Mouse (Mus musculus) cerebellum, adult 9-10 months (tissue): ENCODE measurements at regions not wholly inside any gene's neighbourhood (a gene's known extent, or its start where the extent isn't known, plus 50 kb on each side); places are given as distances from the start of the nearest gene placed in this dataset.

ENCODE experiments used
- DNase-seq: peaks from one replicate; pipeline ENCODE4 v3.0.0; 2022

DNA sequence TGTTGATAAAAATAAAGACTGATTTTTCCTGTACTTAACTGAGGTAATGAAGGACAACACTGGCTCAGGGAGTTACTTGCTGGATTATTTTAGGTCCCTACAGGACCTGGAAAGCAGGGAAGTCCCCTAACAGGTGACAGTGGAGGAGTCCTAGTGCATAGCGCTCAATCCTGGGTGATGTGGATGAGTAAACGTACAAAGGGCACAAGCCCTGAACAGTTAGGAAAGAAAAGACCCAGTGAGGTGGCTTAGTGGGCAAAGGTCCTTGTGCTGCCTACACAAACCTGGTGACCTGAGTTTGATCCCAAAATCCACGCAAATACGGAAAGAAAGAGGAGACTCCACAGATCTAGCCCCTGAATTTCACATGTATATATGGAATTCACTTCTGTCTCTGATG, 99.1 kb downstream of the Hes1 start:
- no peak for DNase-seq

DNA sequence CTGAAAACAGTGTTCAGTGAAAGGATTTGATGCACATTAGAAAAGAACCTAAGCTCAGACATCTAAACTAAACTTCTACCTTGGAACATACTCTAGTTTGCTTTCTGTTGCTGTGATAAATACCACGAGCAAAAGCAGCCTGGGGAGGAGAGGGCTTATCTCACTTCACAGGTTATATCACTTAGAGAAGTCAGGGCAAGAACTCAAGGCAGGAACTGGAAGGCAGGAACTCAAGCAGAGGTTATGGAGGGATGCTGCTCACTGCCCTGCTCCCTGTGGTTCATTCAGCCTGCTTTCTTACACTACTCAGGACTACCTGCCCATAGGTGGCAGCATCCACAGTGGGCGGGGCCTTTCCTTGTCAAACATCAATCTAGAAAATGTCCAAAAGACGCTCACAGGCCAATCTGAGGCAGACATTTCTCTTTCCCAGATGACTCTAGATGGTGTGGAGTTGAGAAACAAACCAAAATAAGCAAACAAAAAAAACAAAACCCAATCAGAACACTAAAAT, 101.5 kb downstream of the Hes1 start:
- DNase-seq = no peak

DNA sequence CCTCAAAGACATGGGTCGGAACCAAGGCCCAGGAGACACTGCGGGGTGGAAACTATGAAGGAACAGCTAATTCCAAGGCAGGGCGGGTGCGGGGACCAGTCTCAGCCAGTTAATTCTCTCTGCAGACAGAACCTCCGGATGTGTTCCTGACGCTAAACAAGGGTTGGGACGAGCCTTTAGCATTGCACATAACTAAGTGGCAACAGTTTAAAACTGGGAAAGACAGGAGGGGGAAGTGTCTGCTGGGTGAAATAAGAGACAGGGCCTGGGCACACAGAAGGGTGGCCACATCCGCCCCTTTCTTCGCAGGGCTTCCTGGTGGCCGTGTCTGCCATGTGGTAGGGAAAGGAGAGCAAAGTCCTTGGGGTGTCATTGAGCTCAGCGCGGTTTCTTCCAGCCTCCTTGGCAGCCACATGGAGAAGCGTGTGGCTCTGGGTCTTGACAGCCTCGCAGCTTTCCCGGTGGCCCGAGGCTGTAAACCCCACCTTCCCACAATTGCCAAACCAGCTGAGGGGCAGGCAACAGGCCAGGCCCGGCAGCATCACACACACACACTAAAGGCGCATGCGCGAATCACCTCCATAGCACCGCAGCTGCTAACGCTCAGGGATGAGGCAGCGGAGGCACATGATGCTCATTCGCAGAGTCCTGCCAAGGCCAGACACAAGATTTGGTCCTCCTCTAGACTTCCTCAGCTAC, 95.8 kb downstream of the Cpn2 start:
- no peak for DNase-seq

DNA sequence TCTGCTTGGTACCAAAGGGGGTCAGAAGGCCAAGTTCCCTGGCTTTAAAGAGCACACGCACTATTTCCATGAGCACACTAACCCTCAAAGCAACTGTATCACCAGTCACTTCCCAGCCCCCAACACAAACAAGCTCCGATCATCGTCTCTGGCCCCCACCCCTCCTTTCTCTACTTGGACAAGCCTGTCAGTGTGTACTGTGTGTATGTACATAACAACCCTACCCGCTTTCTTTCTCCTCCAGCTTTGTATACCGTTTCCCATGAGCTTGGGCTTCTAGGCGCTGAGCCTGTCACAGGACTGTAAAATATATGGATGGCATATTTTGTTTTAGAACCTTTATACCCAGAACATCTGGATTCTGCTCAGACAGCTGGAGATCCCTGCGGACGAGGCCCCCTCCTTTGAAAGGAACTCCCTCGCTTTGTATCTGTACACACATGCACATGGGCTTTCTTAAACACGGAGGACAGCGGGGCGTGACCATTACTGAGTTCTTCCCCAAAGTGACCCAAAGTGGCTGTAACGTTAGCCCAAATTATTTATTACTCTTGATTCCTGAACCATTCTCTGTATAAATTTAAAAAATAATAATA, 95.1 kb downstream of the Cpn2 start:
- DNase-seq = no peak

DNA sequence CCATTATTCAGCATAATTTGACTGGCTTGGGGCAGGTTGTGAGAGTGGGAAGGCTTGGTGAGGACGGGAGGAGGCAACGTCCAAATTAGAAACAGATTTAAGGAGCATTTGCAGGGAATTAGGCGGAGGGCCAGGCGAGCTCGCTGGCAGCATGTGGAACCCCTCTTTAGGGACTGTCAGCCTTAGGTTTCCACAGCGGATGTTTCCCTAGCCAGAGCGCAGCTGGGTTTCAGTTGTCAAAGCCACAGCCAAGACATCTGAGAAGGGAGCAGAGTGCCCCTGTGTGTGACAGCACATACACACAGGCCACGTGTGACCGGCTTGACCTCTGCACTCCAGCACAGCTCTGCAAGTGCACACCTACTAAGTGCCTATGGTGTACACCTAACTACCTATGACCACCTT, 94.5 kb downstream of the Cpn2 start:
- no peak for DNase-seq

DNA sequence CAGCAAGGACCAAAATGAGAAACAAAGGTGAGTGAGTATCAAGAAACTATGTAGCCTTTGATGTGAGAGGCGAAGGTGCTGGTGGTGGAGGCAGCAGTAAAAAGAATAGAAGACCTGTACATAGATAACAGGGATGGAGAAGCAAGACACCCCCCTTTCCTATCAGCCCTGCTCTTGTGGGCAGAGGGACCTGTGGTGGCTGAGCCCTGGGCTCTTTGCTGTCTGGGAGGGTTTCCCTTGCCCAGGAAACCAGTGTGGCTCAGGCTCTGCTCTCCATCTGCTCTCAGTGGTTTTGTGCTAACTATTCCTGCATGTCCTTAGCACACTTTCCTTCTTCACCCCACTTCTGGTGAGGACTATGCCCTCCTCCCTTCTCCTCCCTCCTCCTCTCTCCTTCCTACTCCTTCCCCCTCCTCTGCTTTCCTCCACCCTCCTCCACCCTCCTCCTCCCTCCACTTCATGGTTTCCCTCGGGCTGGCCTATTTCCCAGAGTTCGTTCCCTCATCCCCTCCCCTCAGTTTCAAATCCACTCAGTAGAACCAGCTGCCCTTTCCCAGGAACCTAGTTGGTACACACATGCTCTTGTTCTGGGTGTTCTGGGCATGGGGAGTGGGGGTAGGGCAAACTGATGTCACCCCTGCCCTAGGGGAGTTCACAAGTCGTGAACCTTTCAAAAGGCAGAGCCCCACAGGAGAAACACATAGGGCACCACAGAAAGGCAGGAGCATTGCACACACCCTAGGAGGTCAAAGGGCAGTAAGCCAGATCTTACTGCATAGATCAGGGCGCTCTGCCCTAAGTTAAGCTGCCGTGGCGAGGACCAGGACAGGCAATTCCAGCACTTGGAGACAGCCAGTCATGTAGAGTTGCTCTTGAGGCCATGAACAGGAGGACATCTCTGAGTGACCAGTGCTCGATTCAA, 93.1 kb downstream of the Cpn2 start:
- DNase-seq = no peak

DNA sequence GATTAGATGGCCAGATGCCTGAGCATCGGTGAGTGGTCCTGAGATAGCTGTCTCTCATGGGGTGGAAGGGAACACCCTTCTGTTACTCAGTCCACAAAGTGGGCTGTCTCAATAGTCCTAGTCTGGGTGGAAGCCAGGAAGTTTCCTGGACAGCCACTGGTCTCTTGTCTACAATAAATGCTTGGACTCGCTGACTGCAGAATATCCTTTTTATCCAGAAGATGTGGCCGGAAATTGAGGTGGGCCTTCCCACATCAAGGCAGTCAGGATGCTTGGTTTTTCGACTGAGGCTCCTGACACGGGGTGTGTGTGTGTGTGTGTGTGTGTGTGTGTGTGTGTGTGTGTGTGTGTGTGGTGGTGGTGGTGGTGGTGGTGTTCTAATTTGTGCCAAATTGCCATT, 91.0 kb downstream of the Cpn2 start:
- no peak for DNase-seq

DNA sequence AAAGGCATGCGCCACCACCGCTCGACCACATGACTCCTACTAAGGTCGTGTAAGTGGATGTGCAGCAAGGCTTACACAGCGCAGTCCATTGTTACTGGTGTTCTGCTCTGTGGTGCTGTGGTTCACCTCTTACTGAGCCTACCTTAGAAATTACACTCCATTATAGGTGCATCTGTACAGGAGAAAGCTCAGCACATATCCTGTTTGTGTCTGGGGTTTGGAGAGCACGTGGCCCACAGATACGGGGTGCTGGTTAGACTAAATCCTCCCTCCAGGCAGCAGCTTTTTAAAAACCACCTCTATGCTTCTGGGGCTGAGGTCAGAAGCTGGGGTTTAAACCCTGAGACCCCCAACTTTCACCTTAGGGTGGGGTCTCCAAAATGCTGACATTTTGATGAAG, 89.5 kb downstream of the Cpn2 start:
- no peak for DNase-seq

DNA sequence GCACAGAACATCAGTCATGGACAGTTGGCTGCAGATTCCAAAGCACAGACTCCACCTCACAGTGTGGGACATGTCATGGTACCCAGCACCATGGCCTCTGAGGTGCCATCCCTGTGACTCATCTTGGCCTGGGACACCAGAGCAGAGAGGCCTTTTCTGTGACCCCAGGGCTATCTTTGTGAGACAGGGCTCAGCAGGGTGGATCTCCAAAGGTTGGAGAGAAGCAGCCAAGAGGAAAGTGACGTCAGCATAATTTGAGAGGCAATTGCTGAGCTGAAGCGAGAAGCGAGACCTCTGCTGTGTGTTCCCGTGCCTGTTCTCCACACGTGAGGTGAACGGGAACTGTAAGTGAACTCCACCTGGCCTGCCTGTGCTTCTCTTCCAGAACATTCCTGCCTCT, 88.7 kb downstream of the Cpn2 start:
- DNase-seq = no peak

DNA sequence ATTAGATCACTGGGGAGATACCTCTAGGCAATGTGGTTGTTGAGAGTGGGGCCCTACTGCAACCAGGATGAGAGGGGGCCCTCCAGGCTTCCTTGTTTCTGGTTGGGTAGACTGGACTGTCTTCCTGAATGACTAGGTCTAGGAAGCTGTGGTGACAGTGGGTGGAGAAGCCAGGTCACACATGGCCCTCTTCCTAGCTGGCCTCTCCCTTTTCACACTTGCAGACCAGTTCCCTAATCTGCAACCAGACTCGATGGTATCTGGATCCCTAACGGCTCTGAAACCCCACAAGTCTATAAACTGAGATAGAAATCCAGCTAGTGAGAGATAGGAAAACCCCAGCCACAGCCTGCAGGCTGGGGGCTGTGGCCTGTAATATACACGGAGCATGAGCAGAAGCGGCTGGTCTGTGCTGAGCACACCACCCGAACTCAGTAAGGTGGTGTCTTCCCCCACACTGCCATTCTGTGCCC, 87.8 kb downstream of the Cpn2 start:
- DNase-seq = no peak

DNA sequence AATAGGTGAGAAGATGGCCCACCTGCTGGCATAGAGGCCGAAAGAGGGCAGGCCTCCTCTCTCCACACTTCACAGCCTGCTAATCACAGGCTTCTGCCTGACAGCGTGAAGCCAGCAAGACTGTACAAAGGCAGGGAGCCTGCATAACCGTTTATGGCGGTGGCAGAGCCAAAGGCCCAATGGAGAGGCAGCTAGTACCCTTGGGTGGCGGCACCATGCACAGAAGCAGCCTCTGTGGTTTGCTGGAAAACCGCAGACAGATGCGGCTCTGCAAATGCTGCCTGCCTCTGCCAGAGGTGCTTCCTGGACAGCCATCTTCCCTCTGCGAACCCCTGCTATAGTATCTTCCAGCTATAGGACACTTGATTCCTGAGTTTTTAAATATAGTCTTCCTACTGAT, 86.2 kb downstream of the Cpn2 start:
- DNase-seq = no peak

DNA sequence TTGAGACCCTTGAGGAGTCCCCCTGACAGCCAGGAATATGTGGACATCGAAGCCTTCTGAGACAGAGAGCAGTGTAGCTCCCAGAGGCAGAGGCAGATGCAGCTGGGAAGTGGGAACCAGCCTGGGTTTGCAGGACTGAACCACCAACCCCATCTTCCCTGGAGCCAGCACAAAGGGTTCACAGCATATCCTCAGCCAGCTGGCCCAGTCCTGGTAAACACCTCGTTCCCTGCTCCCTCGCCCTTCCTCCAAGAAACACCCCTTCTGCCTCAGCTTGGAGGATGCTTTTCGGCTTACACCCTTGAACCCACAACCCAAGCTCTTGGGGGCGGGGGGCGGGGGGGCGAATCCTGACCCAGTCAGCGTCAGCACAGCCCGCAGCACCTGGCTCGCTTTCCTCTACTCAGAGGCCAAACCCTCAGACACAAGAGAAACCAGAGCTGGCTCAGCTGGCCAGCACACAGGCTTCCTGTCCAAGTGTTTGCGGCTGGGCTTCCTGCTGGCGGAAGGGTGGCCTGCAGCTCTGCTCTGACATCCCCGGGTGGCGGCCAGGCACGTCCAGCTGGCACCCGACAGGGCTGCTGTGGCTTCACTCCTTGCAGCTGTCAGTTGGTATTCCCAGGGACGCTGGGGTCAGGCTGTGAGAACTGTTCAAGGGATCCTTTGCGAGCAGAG, 82.6 kb downstream of the Cpn2 start:
- DNase-seq = no peak

DNA sequence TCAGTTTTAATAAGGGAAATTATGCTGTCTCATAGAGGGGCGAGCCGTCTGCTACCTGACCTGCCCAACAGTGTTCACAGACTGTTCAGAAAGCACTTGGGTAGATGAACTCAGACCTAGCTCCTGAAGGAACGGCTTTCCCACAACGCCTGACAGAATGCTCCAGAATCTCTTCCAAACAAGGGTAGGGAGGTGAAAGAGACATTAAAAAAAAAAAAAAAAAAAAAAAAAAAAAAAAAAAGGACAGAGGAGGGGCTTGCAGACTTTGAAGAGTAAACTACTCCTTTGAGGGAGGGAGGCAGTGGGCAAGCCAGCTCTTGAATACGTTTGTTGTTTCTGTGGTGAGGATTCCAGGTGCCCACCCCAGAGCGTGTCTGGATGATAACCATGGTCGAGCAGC, 81.6 kb downstream of the Cpn2 start:
- no peak for DNase-seq

DNA sequence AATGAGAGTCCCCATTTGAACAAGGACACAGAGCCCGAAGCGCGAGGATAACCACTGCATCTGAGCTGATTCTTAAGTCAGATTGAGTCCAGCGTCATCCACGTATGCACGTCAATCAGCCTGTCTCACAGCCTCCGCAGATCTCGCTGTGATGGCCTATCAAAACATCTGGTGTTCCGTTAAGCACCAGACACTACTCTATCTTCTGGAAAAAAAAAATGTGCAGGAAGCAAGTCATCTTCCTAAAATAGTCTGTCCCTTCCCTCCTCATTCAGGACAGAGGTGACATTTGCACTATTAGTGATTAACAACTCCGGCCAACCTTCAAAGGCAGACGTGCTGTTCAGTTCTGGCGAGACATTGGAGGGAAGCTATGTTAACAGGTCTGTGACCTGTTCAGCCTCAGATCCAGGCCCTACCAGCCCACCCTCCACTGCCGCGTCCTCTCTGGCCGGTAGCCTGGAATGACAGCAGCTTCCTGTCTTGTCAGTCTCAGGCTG, 81.0 kb downstream of the Cpn2 start:
- no peak for DNase-seq

DNA sequence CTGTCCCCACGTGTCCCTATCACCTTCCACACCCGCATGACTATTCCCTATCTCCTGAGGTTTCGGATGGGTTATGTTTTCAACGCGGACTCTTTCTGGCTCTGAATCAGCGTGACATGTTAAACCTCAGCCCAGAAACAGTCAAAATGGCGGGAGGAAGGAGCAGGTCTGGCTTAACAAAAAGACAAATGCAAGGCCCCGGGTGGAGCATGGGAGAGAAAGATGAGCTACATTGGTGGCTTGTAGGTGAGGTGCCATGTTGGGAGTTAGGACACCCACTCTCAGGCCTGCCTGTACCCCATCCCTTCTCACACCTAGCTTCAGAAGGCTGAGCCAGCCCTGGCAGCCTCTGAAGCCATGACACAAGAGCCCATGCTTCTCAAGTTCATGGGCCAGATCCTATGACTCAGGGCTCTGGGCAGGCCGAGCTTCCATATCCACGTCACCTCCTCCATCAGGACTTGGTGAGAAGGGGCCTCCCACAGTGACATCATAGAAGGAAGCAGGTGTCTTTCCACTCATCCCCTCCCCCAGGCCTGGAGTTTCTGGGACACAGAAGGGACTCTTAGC, 80.5 kb downstream of the Cpn2 start:
- DNase-seq = peak; percentile 43

DNA sequence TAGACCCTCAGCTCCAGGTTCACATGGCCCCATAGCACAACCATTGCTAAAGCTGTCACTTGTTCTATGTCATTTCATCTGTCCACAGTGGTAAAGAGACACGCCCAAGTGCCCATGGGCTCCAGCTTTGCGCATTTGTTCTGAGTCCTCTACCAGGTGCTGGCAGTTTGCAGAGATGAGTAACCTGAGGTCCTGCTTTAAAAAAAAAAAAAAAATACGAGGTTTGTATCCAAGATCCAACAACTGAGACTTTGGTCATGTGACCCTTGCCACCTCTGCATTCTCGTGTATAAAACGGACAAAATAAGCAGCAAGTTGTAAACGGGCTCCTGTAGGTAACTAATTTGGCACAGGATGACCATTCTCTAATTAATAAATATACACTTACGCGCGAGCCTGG, 79.9 kb downstream of the Cpn2 start:
- no peak for DNase-seq

DNA sequence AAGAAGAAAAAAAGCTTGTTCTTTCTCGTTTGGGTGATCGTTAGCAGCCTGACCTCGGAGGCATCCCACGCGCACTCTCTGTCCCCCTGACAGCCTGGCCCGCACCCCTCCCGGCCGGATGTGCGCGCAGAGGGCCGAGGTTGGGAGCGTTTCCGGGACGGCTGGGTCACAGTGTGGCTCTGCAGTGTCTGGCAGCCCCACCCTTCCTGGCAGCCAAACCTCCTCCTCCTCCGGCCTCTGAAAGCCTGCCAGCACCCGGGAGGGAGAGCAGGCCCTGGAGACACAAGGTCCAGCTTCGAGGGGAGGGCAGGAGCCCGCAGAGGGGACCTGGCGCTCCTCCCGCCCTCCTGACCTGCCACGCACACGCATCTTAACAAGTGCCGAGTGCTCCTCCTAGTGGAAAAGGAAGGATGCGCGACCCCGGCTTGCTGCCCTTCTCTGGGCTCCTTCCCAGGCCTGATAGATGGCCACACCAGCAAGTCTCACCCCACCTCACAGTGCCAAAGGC, 79.3 kb downstream of the Cpn2 start:
- peak; percentile 96 for DNase-seq

DNA sequence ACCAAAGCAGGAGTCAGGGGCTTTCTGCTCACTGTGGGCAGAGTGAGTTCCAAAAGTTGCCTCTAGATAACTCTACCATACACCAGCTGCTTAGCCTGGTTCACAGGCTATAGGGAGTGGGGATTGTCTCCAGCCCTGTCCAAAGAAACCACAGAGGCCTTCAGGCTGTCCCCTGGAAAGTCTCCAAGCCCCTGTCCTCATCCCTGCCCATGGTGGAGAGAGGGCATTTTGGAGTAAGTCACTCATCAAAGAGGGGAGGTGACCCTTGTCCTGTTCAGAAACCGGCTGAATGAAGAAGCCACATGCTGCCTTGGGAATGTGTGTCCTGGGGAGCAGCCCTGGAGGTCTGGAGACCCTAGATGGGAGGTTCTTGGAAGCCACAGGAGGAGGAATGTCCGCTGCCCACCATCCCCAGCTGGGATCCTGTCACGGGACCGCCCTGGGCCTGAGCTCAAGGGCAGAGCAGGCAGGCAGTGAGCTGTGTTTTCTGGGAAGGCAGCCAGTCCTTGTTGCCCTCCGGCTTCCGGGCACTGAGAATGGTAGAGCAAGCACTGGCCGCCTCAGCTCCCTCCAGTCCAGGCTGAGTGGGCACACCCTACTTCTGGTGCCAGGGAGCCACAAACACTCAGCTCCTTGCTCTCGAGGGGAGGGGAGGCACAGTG, 78.4 kb downstream of the Cpn2 start:
- DNase-seq = peak; percentile 73

DNA sequence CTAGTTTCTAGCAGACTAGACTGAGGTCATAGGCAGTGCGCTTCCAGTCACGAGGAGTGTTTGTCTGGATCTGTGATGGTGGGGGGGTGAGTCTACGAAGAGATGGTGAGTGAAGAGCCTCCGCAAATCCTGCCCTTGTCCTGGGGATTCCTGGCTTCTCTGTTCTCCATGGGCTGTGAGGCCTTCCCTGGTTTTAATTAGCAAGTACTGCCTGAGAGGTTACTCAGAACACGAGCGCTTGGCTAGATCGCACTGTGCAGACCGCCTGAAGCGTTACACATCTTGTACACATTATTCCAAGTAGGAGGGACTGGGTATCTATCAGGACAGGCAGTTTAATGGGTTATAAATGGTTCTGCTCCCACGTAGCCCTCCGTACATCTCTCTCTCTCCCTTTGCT, 76.9 kb downstream of the Cpn2 start:
- DNase-seq = no peak

DNA sequence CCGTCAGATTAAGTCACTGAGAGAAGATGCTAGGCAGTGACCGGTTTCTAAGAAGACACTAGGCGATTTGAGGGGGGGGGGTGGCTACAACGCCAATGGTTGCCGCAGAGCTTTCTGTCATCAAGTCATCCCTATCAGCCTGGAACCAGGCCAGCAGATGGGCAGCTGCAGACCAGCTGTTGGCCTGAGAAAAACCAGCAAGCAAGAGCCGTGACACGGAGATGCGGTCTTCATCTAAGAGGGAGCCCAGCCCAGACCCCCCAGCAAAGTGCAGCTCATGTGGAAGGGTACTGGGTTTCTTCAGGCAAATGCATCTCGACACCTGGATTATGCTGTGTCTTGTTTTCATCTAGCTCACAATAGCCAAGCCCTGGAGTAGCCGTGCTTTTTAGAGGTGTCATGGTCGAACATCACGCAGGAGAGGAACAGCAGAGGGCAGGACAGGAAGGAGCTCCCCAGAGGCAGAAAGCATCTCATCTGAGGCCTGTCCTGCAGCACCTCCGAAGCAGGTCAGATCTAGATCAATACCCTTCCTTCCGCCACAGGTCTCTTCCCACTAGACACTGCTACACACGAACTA, 76.3 kb downstream of the Cpn2 start:
- no peak for DNase-seq
